ENCODE assay signal across 8 mouse cellular contexts in the genomic region with DNA sequence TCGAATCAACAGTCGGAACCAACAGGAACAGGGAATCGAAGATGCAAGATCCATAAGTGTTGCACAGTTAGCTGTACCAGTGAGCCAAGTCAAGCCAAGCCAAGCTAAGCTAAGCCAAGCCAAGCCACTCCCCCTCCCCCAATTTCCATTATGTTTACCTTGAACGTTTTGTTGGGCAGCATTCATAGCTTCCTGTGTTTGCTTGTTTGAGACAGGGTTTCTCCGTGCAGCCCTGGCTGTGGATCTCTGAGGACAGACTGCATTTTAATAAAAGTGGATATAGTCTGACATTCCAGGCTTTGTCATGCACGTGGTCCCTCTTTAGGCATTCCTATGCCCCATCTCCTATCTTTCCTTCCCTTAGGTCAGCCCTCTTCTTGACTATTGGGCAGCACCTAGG. TPM values are rescaled to one million over a fixed set of nuclear protein-coding genes. Genes with fewer than 3 reads are reported as not detected.
DNase-seq lines count a peak whose midpoint lies in the region; ATAC-seq lines count a peak whose summit lies in the region.

No protein-coding gene starts in this region.

- peak overlapping the region; percentile 79; the same call in 1 of the 2 replicates for H3K9ac ChIP-seq in embryonic facial prominence, embryonic 15.5 days
- H3K9ac ChIP-seq in limb, embryonic 15.5 days, result peak overlapping the region; percentile 69

- H3K9me3 ChIP-seq in embryonic facial prominence, embryonic 15.5 days (replicated peaks), result no peaks in the 10 kb centered on the region
- no peaks in the 10 kb centered on the region for H3K9me3 ChIP-seq in limb, embryonic 15.5 days

- H3K27me3 ChIP-seq in embryonic facial prominence, embryonic 15.5 days, result no peaks in the 10 kb centered on the region
- H3K27me3 ChIP-seq in limb, embryonic 15.5 days, result no peaks in the 10 kb centered on the region

- peaks cover 21% of the 10 kb centered on the region for H3K36me3 ChIP-seq in embryonic facial prominence, embryonic 15.5 days
- H3K36me3 ChIP-seq in limb, embryonic 15.5 days, result peaks cover 23% of the 10 kb centered on the region

- DNase-seq in embryo, embryonic 10 days (ENCODE audit: low spot score), result peak; percentile 18
- no peak for DNase-seq in embryo, embryonic 9.5 days (ENCODE audit: extremely low spot score)
- peak; percentile 19 for DNase-seq in A20 (ENCODE audit: low read depth, low spot score)
- DNase-seq in adrenal gland, postnatal 25 days, result no peak
- DNase-seq in c-Kit-positive CD71-positive TER-119-positive erythroid progenitor cells, embryonic 14.5 days (ENCODE audit: low spot score), result no peak
- DNase-seq in natural killer cell, adult 2 months (ENCODE audit: low spot score in 2 of 2), result no peak

- H3K4me2 ChIP-seq in embryonic facial prominence, embryonic 15.5 days (replicated peaks), result peak overlapping the region; percentile 75
- peak overlapping the region; percentile 77 for H3K4me2 ChIP-seq in limb, embryonic 15.5 days

- no peak for ATAC-seq in embryonic facial prominence, embryonic 15.5 days (ENCODE audit: insufficient number of reproducible peaks, low FRiP score, low TSS enrichment, low read depth)
- ATAC-seq in limb, embryonic 15.5 days (ENCODE audit: insufficient number of reproducible peaks, low FRiP score, low TSS enrichment, low read depth), result no peak

- peak overlapping the region; percentile 85 for H3K27ac ChIP-seq in embryonic facial prominence, embryonic 15.5 days (replicated peaks)
- peak overlapping the region; percentile 90 for H3K27ac ChIP-seq in limb, embryonic 15.5 days

- H3K4me1 ChIP-seq in embryonic facial prominence, embryonic 15.5 days, result peaks cover 17% of the 10 kb centered on the region
- H3K4me1 ChIP-seq in limb, embryonic 15.5 days, result peaks cover 15% of the 10 kb centered on the region

- peak overlapping the region; percentile 68 for H3K4me3 ChIP-seq in embryonic facial prominence, embryonic 15.5 days (replicated peaks)
- peak overlapping the region; percentile 69 for H3K4me3 ChIP-seq in limb, embryonic 15.5 days

- 47% methylated on average over 6 of the region's 6 CpGs for WGBS in embryonic facial prominence, embryonic 15.5 days
- WGBS in limb, embryonic 15.5 days, result 49% methylated on average over 6 of the region's 6 CpGs

RNA-seq across cellular contexts. Expression of a gene that starts 0.5 kb away (rescaled TPM):
- 93.6 and 107 TPM in 2 replicates for polyA plus RNA-seq in embryonic facial prominence, embryonic 15.5 days (2015; fragmentation: Nextera tagmentation; extraction: Ambion mirVana)
- 91.2 and 101 TPM in 2 replicates for polyA plus RNA-seq in limb, embryonic 15.5 days (2015; fragmentation: Nextera tagmentation; extraction: Ambion mirVana)
- 28.9 and 43.5 TPM in 2 replicates for total RNA-seq in adrenal gland, postnatal 25 days (2021)

RNA-seq across cellular contexts. Expression of a gene that starts 9.0 kb away (rescaled TPM):
- 0.33 and 0.35 TPM in 2 replicates for polyA plus RNA-seq in embryonic facial prominence, embryonic 15.5 days (2015; fragmentation: Nextera tagmentation; extraction: Ambion mirVana)
- polyA plus RNA-seq in limb, embryonic 15.5 days (2015; fragmentation: Nextera tagmentation; extraction: Ambion mirVana), result 0.22 TPM in 1 of 2 replicates, not detected in the other
- 0.43 TPM in 1 of 2 replicates, not detected in the other for total RNA-seq in adrenal gland, postnatal 25 days (2021)

RNA-seq across cellular contexts. Expression of a gene that starts 21.1 kb away (rescaled TPM):
- polyA plus RNA-seq in embryonic facial prominence, embryonic 15.5 days (2015; fragmentation: Nextera tagmentation; extraction: Ambion mirVana), result 57.6 and 57.9 TPM in 2 replicates
- 40.6 and 61.9 TPM in 2 replicates for polyA plus RNA-seq in limb, embryonic 15.5 days (2015; fragmentation: Nextera tagmentation; extraction: Ambion mirVana)
- 48.2 and 50.5 TPM in 2 replicates for total RNA-seq in adrenal gland, postnatal 25 days (2021)

RNA-seq across cellular contexts. Expression of a gene that starts 21.2 kb away (rescaled TPM):
- 53.3 and 56.1 TPM in 2 replicates for polyA plus RNA-seq in embryonic facial prominence, embryonic 15.5 days (2015; fragmentation: Nextera tagmentation; extraction: Ambion mirVana)
- polyA plus RNA-seq in limb, embryonic 15.5 days (2015; fragmentation: Nextera tagmentation; extraction: Ambion mirVana), result 50.5 and 52.4 TPM in 2 replicates
- 36.8 and 42.3 TPM in 2 replicates for total RNA-seq in adrenal gland, postnatal 25 days (2021)

RNA-seq across cellular contexts. Expression of a gene that starts 33.4 kb away (rescaled TPM):
- 9.4 and 11.3 TPM in 2 replicates for polyA plus RNA-seq in embryonic facial prominence, embryonic 15.5 days (2015; fragmentation: Nextera tagmentation; extraction: Ambion mirVana)
- 10.1 and 13.2 TPM in 2 replicates for polyA plus RNA-seq in limb, embryonic 15.5 days (2015; fragmentation: Nextera tagmentation; extraction: Ambion mirVana)
- 20.6 and 32.9 TPM in 2 replicates for total RNA-seq in adrenal gland, postnatal 25 days (2021)

Comparison
In these comparisons a context has a peak if more than half of its experiments do, and no peak if none do; other contexts are left out.
1. DNase-seq: peak in embryo, embryonic 10 days (single experiment) and A20 (single experiment); none in embryo, embryonic 9.5 days (single experiment), adrenal gland, postnatal 25 days (single experiment), c-Kit-positive CD71-positive TER-119-positive erythroid progenitor cells, embryonic 14.5 days (single experiment) and natural killer cell, adult 2 months (0 of 2).